Mouse (Mus musculus) thymus, postnatal 0 days (tissue): ENCODE results near the gene Bnip1. TPM values are rescaled to one million over a fixed set of nuclear protein-coding genes. Genes with fewer than 3 reads are reported as not detected.

Experiments
- DNase-seq: peaks from one replicate; pipeline ENCODE4 v3.0.0-alpha.2; 2015; ENCODE audit warnings: low spot score
- polyA plus RNA-seq: library from polyadenylated mRNA; unstranded; fragments of >200 nt; fragmentation: Nextera tagmentation; extraction: Ambion mirVana; gene quantifications from 2 replicates; pipeline ENCODE4 v1.2.1, GENCODE M21; 2015

The Bnip1 gene
- polyA plus RNA-seq, 1 experiment from 2014 or later: 41.6 TPM

GRCm38 (mm10) chr17:26793068-26793765 lies 12.4 kb downstream of the Bnip1 start:
- DNase-seq: no peak

GRCm38 (mm10) chr17:26794744-26795143 lies 13.9 kb downstream of the Bnip1 start:
- peak; percentile 49 for DNase-seq

- DNase-seq: no peak
These were observed 14.5 kb downstream of the Bnip1 start for GRCm38 (mm10) chr17:26795386-26795785.

GRCm38 (mm10) chr17:26797379-26798128 lies 16.7 kb downstream of the Bnip1 start:
- DNase-seq: no peak

- DNase-seq: no peak
These were observed 22.0 kb downstream of the Bnip1 start for GRCm38 (mm10) chr17:26802886-26803285.

- DNase-seq: no peak
These were observed 31.7 kb downstream of the Bnip1 start for GRCm38 (mm10) chr17:26812607-26813006.

GRCm38 (mm10) chr17:26813497-26813896 lies 32.6 kb downstream of the Bnip1 start:
- no peak for DNase-seq

GRCm38 (mm10) chr17:26816810-26817209 lies 35.9 kb downstream of the Bnip1 start:
- DNase-seq: no peak

GRCm38 (mm10) chr17:26817776-26818175 lies 36.9 kb downstream of the Bnip1 start:
- DNase-seq: no peak

GRCm38 (mm10) chr17:26826131-26826530 lies 45.3 kb downstream of the Bnip1 start:
- no peak for DNase-seq

- DNase-seq: no peak
These were observed 52.9 kb downstream of the Bnip1 start for GRCm38 (mm10) chr17:26833806-26834205.

GRCm38 (mm10) chr17:26834302-26834965 lies 53.6 kb downstream of the Bnip1 start:
- DNase-seq: no peak

- DNase-seq: no peak
These were observed 54.3 kb downstream of the Bnip1 start for GRCm38 (mm10) chr17:26834966-26835755.

- no peak for DNase-seq
These were observed 55.1 kb downstream of the Bnip1 start for GRCm38 (mm10) chr17:26835956-26836355.

- DNase-seq: no peak
These were observed 55.5 kb downstream of the Bnip1 start for GRCm38 (mm10) chr17:26836377-26836776.

GRCm38 (mm10) chr17:26836786-26837545 lies 56.1 kb downstream of the Bnip1 start:
- DNase-seq: no peak

GRCm38 (mm10) chr17:26837546-26837985 lies 56.7 kb downstream of the Bnip1 start:
- no peak for DNase-seq

- no peak for DNase-seq
These were observed 57.5 kb downstream of the Bnip1 start for GRCm38 (mm10) chr17:26838191-26838910.

GRCm38 (mm10) chr17:26838911-26839717 lies 58.2 kb downstream of the Bnip1 start:
- DNase-seq: no peak
